Mouse (Mus musculus): ENCODE data around the gene Olfr476. TPM values are rescaled to one million over a fixed set of nuclear protein-coding genes. Genes with fewer than 3 reads are reported as not detected.
"Not testable (repeated sequence)": the region's sequence is repeated elsewhere in the genome, so short reads cannot be mapped to it uniquely, and the experiment has no call there.

The Olfr476 gene
- total RNA-seq (2022): not detected

DNA sequence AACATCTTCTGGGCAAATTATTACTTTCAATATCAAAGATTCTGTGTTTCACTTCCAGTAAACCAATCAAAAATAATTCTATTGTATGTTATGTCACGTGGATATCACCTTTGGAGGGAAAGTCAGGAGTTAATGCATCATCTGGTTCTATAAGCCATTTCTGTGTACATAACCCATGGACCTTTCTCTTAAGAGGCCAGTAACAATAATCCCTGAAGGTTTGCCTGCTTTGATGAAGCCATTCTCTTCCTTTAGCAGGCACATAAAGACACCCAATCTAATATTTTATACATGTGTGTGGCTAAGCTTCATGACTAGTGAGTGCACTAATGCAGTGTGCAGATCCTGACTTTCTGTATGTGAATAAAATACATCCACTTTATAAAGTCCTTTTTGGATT is at the start of gene Olfr476:
TSS of gene Olfr476 (plus strand) at position 301 of the 400 bp plus-strand sequence.
- no peak for DNase-seq (ENCODE audit: low spot score in 2 of 2)

DNA sequence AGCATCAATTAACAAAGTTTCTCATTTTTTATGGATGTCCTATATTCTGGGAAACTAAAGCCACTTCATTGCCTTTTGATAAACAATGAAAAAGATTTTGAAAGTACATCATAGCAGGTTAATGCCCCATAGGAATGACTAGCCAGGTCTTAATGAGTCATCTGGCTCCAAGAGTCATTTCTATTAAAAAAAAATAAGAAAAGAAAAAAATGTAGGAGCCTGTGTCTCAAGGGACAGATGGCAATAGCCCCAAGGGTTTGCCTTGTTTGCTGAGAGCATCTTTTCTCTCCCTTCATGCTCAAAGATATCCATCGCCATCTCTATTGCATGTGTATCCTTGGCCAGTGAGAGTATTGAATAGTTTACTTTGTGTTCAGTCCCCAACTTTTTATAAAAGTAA is 34.5 kb upstream of the Olfr476 start, which contains the start of gene Olfr473:
TSS of gene Olfr473 (plus strand) at position 301 of the 400 bp plus-strand sequence.
- DNase-seq (ENCODE audit: low spot score in 2 of 2): no peak

DNA sequence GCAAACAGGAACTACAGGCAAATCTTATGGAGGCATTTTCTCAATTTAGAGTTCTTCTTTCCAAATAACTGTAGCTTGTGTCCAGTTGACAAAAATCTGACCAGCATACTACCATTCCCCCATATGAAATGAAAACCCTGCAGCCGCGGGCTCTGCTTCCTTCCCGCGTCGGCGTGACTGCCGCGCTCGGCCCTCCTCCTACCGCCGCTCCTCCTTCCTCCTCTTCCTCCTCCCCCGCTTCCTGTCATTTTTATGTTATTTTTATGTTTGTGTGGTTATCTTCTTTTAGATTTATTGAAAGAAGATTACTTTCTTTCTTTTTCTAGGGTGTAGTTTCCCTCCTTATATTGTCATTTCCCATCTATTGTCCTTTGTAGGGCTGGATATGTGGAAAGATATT is 12.1 kb upstream of the Olfr476 start:
- DNase-seq (ENCODE audit: low spot score in 2 of 2): not testable (repeated sequence)

DNA sequence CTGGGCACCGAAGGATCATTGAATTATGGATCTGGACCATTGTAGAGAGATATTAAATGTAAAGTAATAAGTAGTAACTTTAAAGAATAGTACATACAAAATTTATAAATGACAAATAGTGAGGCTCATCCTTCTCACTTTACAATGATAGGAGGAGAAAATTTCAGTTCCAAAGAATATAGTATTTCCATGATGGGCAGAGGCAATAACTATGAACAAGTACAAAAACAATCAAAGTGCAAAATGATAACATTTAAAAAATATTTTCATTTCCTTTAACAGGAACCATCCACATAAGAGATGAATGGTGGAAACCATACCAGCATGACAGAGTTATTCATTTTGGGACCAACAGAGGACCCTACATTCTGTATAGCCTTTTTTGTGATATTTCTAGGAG is 10.3 kb upstream of the Olfr476 start, which contains the start of gene Olfr474:
TSS of gene Olfr474 (plus strand) at position 301 of the 400 bp plus-strand sequence.
- DNase-seq (ENCODE audit: low spot score in 2 of 2): no peak

DNA sequence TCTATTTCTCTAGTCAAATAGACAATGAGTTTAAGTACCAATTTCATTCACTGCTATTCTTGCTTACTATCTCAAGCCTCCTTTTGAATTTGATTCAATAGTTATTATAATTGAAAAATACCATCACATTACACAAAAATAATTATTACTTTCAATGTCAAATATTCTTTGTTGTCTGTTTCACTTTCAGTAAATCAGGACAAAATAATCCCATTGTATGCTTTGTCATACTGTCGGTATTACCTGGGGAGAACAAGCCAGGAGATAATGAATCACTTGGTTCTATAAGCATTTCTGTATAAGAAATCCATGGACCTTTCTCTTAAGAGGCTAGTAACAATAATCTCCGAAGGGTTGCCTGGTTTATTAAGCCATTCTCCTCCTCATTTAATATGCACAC is 21.8 kb downstream of the Olfr476 start, which contains the start of gene Olfr477:
TSS of gene Olfr477 (plus strand) at position 301 of the 400 bp plus-strand sequence.
- DNase-seq (ENCODE audit: low spot score in 2 of 2): no peak

DNA sequence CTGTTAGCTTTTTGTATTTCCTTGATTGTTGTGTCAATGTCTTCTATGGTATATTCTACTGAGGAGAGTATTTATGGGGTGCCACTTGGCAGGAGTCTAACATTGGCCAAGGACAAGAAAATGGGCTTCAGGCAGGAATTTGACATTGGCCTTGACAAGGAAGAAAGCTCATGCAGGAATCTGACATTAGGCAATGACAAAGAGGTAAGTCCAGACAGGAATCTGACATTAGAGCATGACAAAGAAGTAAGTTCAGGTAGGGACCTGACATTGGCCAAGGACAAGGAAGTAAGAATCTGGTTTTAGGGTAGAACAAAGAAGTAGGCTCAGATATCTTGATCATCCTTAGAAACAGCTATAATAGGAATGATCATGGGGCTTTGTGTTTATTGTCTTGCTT is 49.7 kb downstream of the Olfr476 start:
- not testable (repeated sequence) for DNase-seq (ENCODE audit: low spot score in 2 of 2)

Other genes starting within 250 kb of the Olfr476 start
- under 1 TPM in 3 of 4 experiments, not detected in 1; 0.16 to 0.43 (median 0.27) TPM for gene Cyb5r2, start 206.8 kb upstream of the Olfr476 start, total RNA-seq (2022)
- not detected for gene Ovch2, start 163.6 kb upstream of the Olfr476 start, total RNA-seq (2022)
- not detected for gene Olfr467, start 152.5 kb upstream of the Olfr476 start, total RNA-seq (2022)
- gene Olfr469, start 139.3 kb upstream of the Olfr476 start, total RNA-seq (2022): not detected
- not detected for gene Olfr470, start 117.3 kb upstream of the Olfr476 start, total RNA-seq (2022)
- gene Olfr472, start 66.9 kb upstream of the Olfr476 start, total RNA-seq (2022): under 1 TPM in 1 of 4 experiments, not detected in 3; 0.11 TPM
- not detected for gene Olfr473, start 34.4 kb upstream of the Olfr476 start, total RNA-seq (2022)
- gene Olfr474, start 10.2 kb upstream of the Olfr476 start, total RNA-seq (2022): not detected
- not detected for gene Olfr477, start 21.9 kb downstream of the Olfr476 start, total RNA-seq (2022)
- gene Olfr478, start 69.2 kb downstream of the Olfr476 start, total RNA-seq (2022): not detected
- gene Olfr479, start 85.9 kb downstream of the Olfr476 start, total RNA-seq (2022): not detected
- not detected for gene Olfr480, start 102.5 kb downstream of the Olfr476 start, total RNA-seq (2022)
- not detected for gene Olfr481, start 115.1 kb downstream of the Olfr476 start, total RNA-seq (2022)
- 1 to 10 TPM; 1.3 to 2.1 (median 1.9) TPM for gene Olfr482, start 132.8 kb downstream of the Olfr476 start, total RNA-seq (2022)
- gene Olfr483, start 136.0 kb downstream of the Olfr476 start, total RNA-seq (2022): not detected
- gene Olfr484, start 162.6 kb downstream of the Olfr476 start, total RNA-seq (2022): not detected
- not detected for gene Olfr485, start 195.1 kb downstream of the Olfr476 start, total RNA-seq (2022)
- not detected for gene Olfr486, start 207.9 kb downstream of the Olfr476 start, total RNA-seq (2022)
- gene Olfr487, start 249.8 kb downstream of the Olfr476 start, total RNA-seq (2022): not detected

Data from layer of hippocampus, adult 8-10 months (tissue).